Mouse (Mus musculus) hindbrain, embryonic 11.5 days (tissue): Measurements from ENCODE around the gene Lars2. TPM values are rescaled to one million over a fixed set of nuclear protein-coding genes. Genes with fewer than 3 reads are reported as not detected.
"Not testable (repeated sequence)": the region's sequence is repeated elsewhere in the genome, so short reads cannot be mapped to it uniquely, and the experiment has no call there.

ENCODE experiments used
- ATAC-seq: fragments of 200-750 bp; cut with Nextera tagmentation; 2 replicates; pipeline ENCODE4 v1.8.0; 2017; ENCODE audit warnings: mild to moderate bottlenecking, moderate TSS enrichment, moderate library complexity; ENCODE audit not compliant: low FRiP score
- DNase-seq: peaks from one replicate; pipeline ENCODE4 v3.0.0-alpha.2; 2015; ENCODE audit warnings: low spot score
- H3K27ac ChIP-seq: fragments of 300-500 bp; sonication (generic); 2 replicates; pipeline ENCODE4 v1.5.1; 2014; ENCODE audit warnings: mild to moderate bottlenecking, low read depth, low read length
- H3K27me3 ChIP-seq: fragments of 300-500 bp; sonication (generic); 2 replicates; pipeline ENCODE4 v1.6.1; 2014; ENCODE audit warnings: mild to moderate bottlenecking, low read length, moderate library complexity, mixed read lengths; ENCODE audit not compliant: control insufficient read depth, insufficient read depth
- H3K36me3 ChIP-seq: fragments of 300-500 bp; sonication (generic); 2 replicates; pipeline ENCODE4 v1.6.1; 2014; ENCODE audit warnings: mild to moderate bottlenecking, low read length, moderate library complexity, mixed read lengths; ENCODE audit not compliant: control insufficient read depth, insufficient read depth
- H3K4me1 ChIP-seq: fragments of 300-500 bp; sonication (generic); replicated peaks from 2 replicates; pipeline ENCODE4 v1.6.1; 2014; ENCODE audit warnings: low read length, mixed read lengths; ENCODE audit not compliant: control insufficient read depth, insufficient read depth
- H3K4me2 ChIP-seq: fragments of 300-500 bp; sonication (generic); replicated peaks from 2 replicates; pipeline ENCODE4 v1.6.1; 2014; ENCODE audit warnings: mild to moderate bottlenecking, low read depth, low read length
- H3K4me3 ChIP-seq: fragments of 300-500 bp; sonication (generic); 2 replicates; pipeline ENCODE4 v1.5.1; 2014; ENCODE audit warnings: low read depth, low read length
- H3K9ac ChIP-seq: fragments of 300-500 bp; sonication (generic); 2 replicates; pipeline ENCODE4 v1.6.1; 2014; ENCODE audit warnings: low read depth, low read length
- H3K9me3 ChIP-seq: fragments of 300-500 bp; sonication (generic); 2 replicates; pipeline ENCODE4 v1.6.1; 2016; ENCODE audit warnings: low read length; ENCODE audit not compliant: control insufficient read depth
- WGBS: fragments of 180-500 bp; shearing (Covaris S2); extraction: QIAGEN DNeasy Blood & Tissue Kit; methylation state at CpG from one replicate; pipeline ENCODE4 v1.1.7; 2014; 5-methylcytosine and 5-hydroxymethylcytosine counted together
- polyA plus RNA-seq: library from polyadenylated mRNA; unstranded; fragments of >200 nt; fragmentation: Nextera tagmentation; extraction: Ambion mirVana; gene quantifications from 2 replicates; pipeline ENCODE4 v1.2.1, GENCODE M21; 2014

Lars2 gene
- polyA plus RNA-seq, 1 experiment from 2014 or later, result 1,244 TPM

- no peaks in the 10 kb centered on the region for H3K9me3 ChIP-seq
- no peaks in the 10 kb centered on the region for H3K4me1 ChIP-seq
- no peak overlapping the region for H3K9ac ChIP-seq
- no peaks in the 10 kb centered on the region for H3K36me3 ChIP-seq
- DNase-seq (no peak), ATAC-seq (no peak)
- H3K27ac ChIP-seq, result no peak overlapping the region
- H3K27me3 ChIP-seq, result no peaks in the 10 kb centered on the region
- no peak overlapping the region for H3K4me2 ChIP-seq
- H3K4me3 ChIP-seq, result no peak overlapping the region
- 77% methylated on average over 3 of the region's 3 CpGs for WGBS
Measured at GRCm38 (mm10) chr9:123343069-123343468, 23.7 kb upstream of the Lars2 start.

GRCm38 (mm10) chr9:123349286-123349685 lies 17.4 kb upstream of the Lars2 start:
- H3K27me3 ChIP-seq, H3K9me3 ChIP-seq, H3K4me2 ChIP-seq, H3K27ac ChIP-seq, H3K9ac ChIP-seq, H3K36me3 ChIP-seq, ATAC-seq, H3K4me3 ChIP-seq, H3K4me1 ChIP-seq, DNase-seq: not testable (repeated sequence)
- WGBS, result 95% methylated on average over 1 of the region's 1 CpGs

- Histone ChIP-seq H3K4me1 (no peaks in the 10 kb centered on the region), H3K36me3 (no peaks in the 10 kb centered on the region), H3K27me3 (no peaks in the 10 kb centered on the region), H3K4me2 (no peak overlapping the region), H3K9me3 (no peaks in the 10 kb centered on the region), H3K4me3 (no peak overlapping the region), H3K9ac (no peak overlapping the region), H3K27ac (no peak overlapping the region)
- no peak for ATAC-seq
- DNase-seq, result no peak
- 64% methylated on average over 3 of the region's 3 CpGs for WGBS
Measured at GRCm38 (mm10) chr9:123359981-123360380, 6.7 kb upstream of the Lars2 start.

GRCm38 (mm10) chr9:123365353-123365752 lies 1.4 kb upstream of the Lars2 start:
- Histone ChIP-seq H3K9ac (no peak overlapping the region), H3K4me1 (no peaks in the 10 kb centered on the region), H3K36me3 (no peaks in the 10 kb centered on the region), H3K9me3 (no peaks in the 10 kb centered on the region), H3K4me2 (no peak overlapping the region), H3K27ac (no peak overlapping the region), H3K27me3 (no peaks in the 10 kb centered on the region), H3K4me3 (no peak overlapping the region)
- ATAC-seq (no peak), DNase-seq (no peak)
- WGBS, result 85% methylated on average over 1 of the region's 1 CpGs

- DNase-seq (peak; percentile 23), ATAC-seq (peak; percentile 85)
- 33% methylated on average over 9 of the region's 9 CpGs for WGBS
- peak overlapping the region; percentile 53 for H3K4me2 ChIP-seq
- no peaks in the 10 kb centered on the region for H3K27me3 ChIP-seq
- H3K36me3 ChIP-seq, result no peaks in the 10 kb centered on the region
- H3K4me3 ChIP-seq, result peak overlapping the region; percentile 50
- H3K9me3 ChIP-seq, result no peaks in the 10 kb centered on the region
- H3K4me1 ChIP-seq, result no peaks in the 10 kb centered on the region
- H3K27ac ChIP-seq, result peak overlapping the region; percentile 6; the same call in 1 of the 2 replicates
- H3K9ac ChIP-seq, result peak overlapping the region; percentile 8; the same call in 1 of the 2 replicates
Measured at GRCm38 (mm10) chr9:123365942-123366707, 602 bp upstream of the Lars2 start.

GRCm38 (mm10) chr9:123367636-123368035 lies 909 bp downstream of the Lars2 start:
- Histone ChIP-seq H3K4me2 (peak overlapping the region; percentile 53), H3K27me3 (no peaks in the 10 kb centered on the region), H3K36me3 (no peaks in the 10 kb centered on the region), H3K4me1 (no peaks in the 10 kb centered on the region), H3K9me3 (no peaks in the 10 kb centered on the region), H3K9ac (peak overlapping the region; percentile 61), H3K27ac (no peak overlapping the region), H3K4me3 (peak overlapping the region; percentile 50)
- DNase-seq (no peak), ATAC-seq (no peak)

- H3K27ac ChIP-seq, result no peak overlapping the region
- no peaks in the 10 kb centered on the region for H3K36me3 ChIP-seq
- no peak for ATAC-seq
- H3K9ac ChIP-seq, result no peak overlapping the region
- H3K4me1 ChIP-seq, result 0 out of 2 replicates have a peak, but pooled peaks cover 3% of the 10 kb centered on the region
- no peak overlapping the region for H3K4me3 ChIP-seq
- no peak overlapping the region for H3K4me2 ChIP-seq
- 79% methylated on average over 5 of the region's 5 CpGs for WGBS
- no peaks in the 10 kb centered on the region for H3K27me3 ChIP-seq
- no peak for DNase-seq
- no peaks in the 10 kb centered on the region for H3K9me3 ChIP-seq
Measured at GRCm38 (mm10) chr9:123382399-123382798, 15.7 kb downstream of the Lars2 start.

- DNase-seq, result no peak
- H3K9ac ChIP-seq, result no peak overlapping the region
- H3K36me3 ChIP-seq, result no peaks in the 10 kb centered on the region
- no peaks in the 10 kb centered on the region for H3K27me3 ChIP-seq
- no peaks in the 10 kb centered on the region for H3K9me3 ChIP-seq
- H3K4me3 ChIP-seq, result no peak overlapping the region
- H3K4me1 ChIP-seq, result 0 out of 2 replicates have a peak, but pooled peaks cover 3% of the 10 kb centered on the region
- 90% methylated on average over 3 of the region's 3 CpGs for WGBS
- 0 out of 2 replicates have a peak, but pooled peaks have one; percentile 13 for ATAC-seq
- H3K4me2 ChIP-seq, result no peak overlapping the region
- H3K27ac ChIP-seq, result peak overlapping the region; percentile 19; the same call in 1 of the 2 replicates
Measured at GRCm38 (mm10) chr9:123384696-123385095, 18.0 kb downstream of the Lars2 start.
